Comparison of ENCODE assay signal across 30 mouse cellular contexts in genomic region chr13:48585786-48586185, GRCm38 (mm10). TPM values are rescaled to one million over a fixed set of nuclear protein-coding genes. Genes with fewer than 3 reads are reported as not detected.
DNase-seq lines count a peak whose midpoint lies in the region; ATAC-seq and TF ChIP-seq lines count a peak whose summit lies in the region.
"Had no signal": no experiment of that assay in that cellular context is flagged by ENCODE, and none has a peak within 500 bp of the region (broad histone marks: within the 10 kb centered on the region; RNA-seq: fewer than 3 reads in every experiment).

No protein-coding gene starts in this region.

- no peak overlapping the region; the same call in 1 of the 2 replicates for H3K4me3 ChIP-seq in spleen, adult 2 months (ENCODE audit: extremely low read depth, insufficient read depth, insufficient read length)
- H3K4me3 ChIP-seq: embryonic facial prominence, embryonic 12.5 days; gastrocnemius, adult 2 months; kidney, embryonic 15.5 days; limb, embryonic 10.5 days; limb, embryonic 15.5 days; liver, embryonic 13.5 days; midbrain, embryonic 12.5 days had no signal

- no peaks in the 10 kb centered on the region for H3K36me3 ChIP-seq in spleen, adult 2 months (ENCODE audit: control insufficient read depth, insufficient read depth, low read length)
- H3K36me3 ChIP-seq: liver, embryonic 13.5 days had no signal

- no peak for TF ChIP-seq POLR2A in spleen, adult 2 months (IDR thresholded peaks at IDR 0.05; ENCODE audit: low read depth, low read length)

- H3K27ac ChIP-seq in spleen, adult 2 months (ENCODE audit: insufficient read depth, low read length): peak overlapping the region; percentile 68
- H3K27ac ChIP-seq: embryonic facial prominence, embryonic 12.5 days; gastrocnemius, adult 2 months; kidney, embryonic 15.5 days; limb, embryonic 10.5 days; limb, embryonic 15.5 days; liver, embryonic 13.5 days; midbrain, embryonic 12.5 days had no signal

- no peaks in the 10 kb centered on the region for H3K27me3 ChIP-seq in spleen, adult 2 months (ENCODE audit: control insufficient read depth, insufficient read depth, low read length)
- H3K27me3 ChIP-seq: embryonic facial prominence, embryonic 12.5 days; kidney, embryonic 15.5 days; limb, embryonic 15.5 days; liver, embryonic 13.5 days; midbrain, embryonic 12.5 days had no signal

- ATAC-seq in common myeloid progenitor, adult 5-6 weeks (replicated peaks; ENCODE audit: low read depth, poor library complexity, severe bottlenecking): peak; percentile 55; the same call in 1 of the 2 replicates
- ATAC-seq: forebrain, embryonic 14.5 days; hindbrain, embryonic 16.5 days had no signal

- TF ChIP-seq CTCF in spleen, adult 2 months (IDR thresholded peaks at IDR 0.05; ENCODE audit: extremely low read depth, insufficient read depth, insufficient read length, insufficient replicate concordance): no peak

- peak; percentile 21 to 43 for DNase-seq in spleen, adult 2 months (ENCODE audit: low read depth in 1 of 2, low spot score in 2 of 2)
- no peak for DNase-seq in spleen, adult 12 weeks (ENCODE audit: low spot score)
- peak; percentile 21 for DNase-seq in ES-CJ7 (ENCODE audit: low read depth, low spot score)
- DNase-seq in spleen, postnatal 36 days (ENCODE audit: low spot score in 2 of 2): peak; percentile 58 to 61
- DNase-seq in adrenal gland, adult (ENCODE audit: inconsistent age in 2 of 2, low spot score in 1 of 2): no peak
- no peak for DNase-seq in cerebellum, postnatal 10 days
- no peak for DNase-seq in layer of hippocampus, adult 9-10 months (ENCODE audit: low spot score)
- DNase-seq: adrenal gland, adult 2 months; adrenal gland, postnatal 36 days; cerebellum, adult 8-10 months; cerebellum, postnatal 36 days; embryo, embryonic 11 days; gastrocnemius, adult 2 months; gastrocnemius, postnatal 36 days; heart, postnatal 14 days; kidney, adult 18-20 months; kidney, postnatal 4 days; layer of hippocampus, postnatal 36 days; liver, embryonic 13.5 days; lung, adult 2 months; lung, postnatal 14 days; right cerebral cortex, postnatal 4 days had no signal

- WGBS in spleen, adult 2 months: 31% methylated on average over 7 of the region's 7 CpGs

- peaks cover 3% of the 10 kb centered on the region; the same call in 1 of the 2 replicates for H3K4me1 ChIP-seq in spleen, adult 2 months (ENCODE audit: control insufficient read depth, insufficient read depth, insufficient read length)
- H3K4me1 ChIP-seq: embryonic facial prominence, embryonic 12.5 days; kidney, embryonic 15.5 days; limb, embryonic 10.5 days; limb, embryonic 15.5 days; liver, embryonic 13.5 days; midbrain, embryonic 12.5 days had no signal

RNA-seq across cellular contexts. Expression of gene Ptpdc1, which starts 39.7 kb away (rescaled TPM):
- polyA plus RNA-seq in spleen, adult 2 months (2012; rRNA removed): 0.79 and 0.83 TPM in 2 replicates
- 3.4 and 4.1 TPM in 2 replicates for total RNA-seq in common myeloid progenitor, adult 5-6 weeks (2017)

Comparison
In these comparisons a context has a peak if more than half of its experiments do, and no peak if none do; other contexts are left out.
1. DNase-seq: peak in spleen, adult 2 months (2 of 2), ES-CJ7 (single experiment) and spleen, postnatal 36 days (2 of 2); none in spleen, adult 12 weeks (single experiment), adrenal gland, adult (0 of 2), cerebellum, postnatal 10 days (0 of 2) and layer of hippocampus, adult 9-10 months (single experiment).